Mouse (Mus musculus) urinary bladder, postnatal 4 days (tissue): Measurements from ENCODE around the gene Irs2.

ENCODE experiments used
- DNase-seq, 2 experiments: peaks; one replicate each; pipeline ENCODE4 v3.0.0; 2021 to 2022; ENCODE audit warnings: low spot score in 2 of 2

Irs2 gene

GRCm38 (mm10) chr8:11009431-11010071 lies 1.3 kb upstream of the Irs2 start:
- DNase-seq, result peak; percentile 71

- peak; percentile 94 to 96 for DNase-seq
These were observed 673 bp upstream of the Irs2 start for GRCm38 (mm10) chr8:11008842-11009420.

- no peak for DNase-seq
These were observed 478 bp downstream of the Irs2 start for GRCm38 (mm10) chr8:11007581-11008378.

DNA sequence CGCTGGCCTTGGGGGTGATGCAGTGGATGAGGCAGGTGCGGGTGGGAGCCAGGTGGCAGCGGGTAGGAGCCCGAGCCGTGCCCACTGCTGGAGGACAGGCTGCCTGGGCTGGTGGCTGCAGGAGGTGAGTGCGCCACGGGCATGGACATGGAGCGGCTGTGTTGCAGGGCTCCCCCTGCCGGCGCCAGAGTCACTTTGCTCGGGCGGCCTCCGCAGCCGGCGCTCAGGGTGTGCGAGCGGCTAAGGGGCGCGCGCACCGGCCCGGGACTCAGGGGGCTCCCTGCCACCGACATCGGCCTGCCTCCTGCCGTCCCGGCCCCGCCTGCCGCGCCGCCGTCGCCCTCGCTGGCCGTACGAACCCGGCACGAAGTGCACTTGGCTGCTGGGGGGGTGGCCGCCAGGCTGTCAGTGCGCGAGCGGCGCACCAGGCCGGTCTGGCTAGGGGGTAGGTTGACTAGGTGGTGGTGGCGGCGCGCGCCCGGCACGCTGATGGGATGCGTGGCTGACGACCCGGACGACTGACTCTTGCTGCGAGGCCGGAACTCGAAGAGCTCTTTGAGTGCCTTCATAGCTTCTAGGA lies 1.2 kb downstream of the Irs2 start:
- peak; percentile 82 to 87 for DNase-seq

- DNase-seq, result no peak
These were observed 2.0 kb downstream of the Irs2 start for GRCm38 (mm10) chr8:11006276-11006630.

GRCm38 (mm10) chr8:11005460-11006275 lies 2.6 kb downstream of the Irs2 start:
- DNase-seq, result no peak

DNA sequence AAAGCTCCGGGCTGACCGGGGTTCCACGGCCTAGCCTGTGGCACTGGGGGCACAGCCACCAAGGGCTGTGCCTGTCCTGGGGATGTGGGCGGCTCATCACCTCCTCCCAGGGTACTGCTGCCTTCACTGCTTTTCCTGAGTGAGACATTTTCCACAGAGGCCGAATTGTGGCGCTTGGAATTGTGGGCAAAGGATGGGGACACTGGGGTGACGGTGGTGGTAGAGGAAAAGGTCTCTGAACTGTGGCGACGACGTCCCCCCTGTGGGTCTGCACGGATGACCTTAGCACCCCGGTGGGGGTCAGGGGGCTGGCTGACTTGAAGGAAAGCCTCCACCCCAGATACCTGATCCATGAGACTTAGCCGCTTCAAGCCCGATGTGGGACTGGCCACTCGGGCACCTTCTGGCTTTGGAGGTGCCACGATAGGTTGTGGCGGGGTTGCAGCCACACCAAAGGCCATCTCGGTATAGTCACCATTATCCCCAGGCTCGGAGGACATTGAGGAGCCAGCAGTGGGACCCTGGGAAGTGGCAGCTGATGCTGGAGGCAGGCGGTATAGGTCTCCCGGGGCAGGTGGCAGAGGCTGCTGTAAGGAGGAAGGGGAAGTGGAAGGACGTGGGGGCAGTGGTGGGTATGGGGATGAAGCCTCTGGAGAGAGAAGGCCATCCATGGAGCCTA lies 3.3 kb downstream of the Irs2 start:
- no peak for DNase-seq

GRCm38 (mm10) chr8:11003917-11004470 lies 4.3 kb downstream of the Irs2 start:
- DNase-seq, result no peak

DNA sequence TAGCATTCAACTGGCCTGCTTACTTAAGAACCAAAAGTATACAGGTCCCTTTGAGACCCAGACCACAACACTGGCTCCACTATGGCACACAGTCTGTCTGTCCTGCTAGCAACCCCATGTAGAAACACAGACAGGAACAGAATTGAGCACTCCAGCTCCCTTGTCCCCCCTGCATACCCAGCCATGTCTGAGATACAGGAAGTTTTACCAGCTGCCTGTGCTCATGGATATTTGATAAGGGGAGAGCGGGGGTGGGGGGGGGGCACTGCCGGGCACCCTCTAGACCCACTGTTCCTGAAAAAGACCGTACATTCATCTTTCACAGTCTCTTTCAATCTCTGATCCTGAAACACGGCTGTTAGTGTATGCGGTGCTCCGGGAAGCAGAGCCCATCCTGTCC lies 5.0 kb downstream of the Irs2 start:
- no peak for DNase-seq

GRCm38 (mm10) chr8:11002816-11003215 lies 5.4 kb downstream of the Irs2 start:
- DNase-seq, result no peak

DNA sequence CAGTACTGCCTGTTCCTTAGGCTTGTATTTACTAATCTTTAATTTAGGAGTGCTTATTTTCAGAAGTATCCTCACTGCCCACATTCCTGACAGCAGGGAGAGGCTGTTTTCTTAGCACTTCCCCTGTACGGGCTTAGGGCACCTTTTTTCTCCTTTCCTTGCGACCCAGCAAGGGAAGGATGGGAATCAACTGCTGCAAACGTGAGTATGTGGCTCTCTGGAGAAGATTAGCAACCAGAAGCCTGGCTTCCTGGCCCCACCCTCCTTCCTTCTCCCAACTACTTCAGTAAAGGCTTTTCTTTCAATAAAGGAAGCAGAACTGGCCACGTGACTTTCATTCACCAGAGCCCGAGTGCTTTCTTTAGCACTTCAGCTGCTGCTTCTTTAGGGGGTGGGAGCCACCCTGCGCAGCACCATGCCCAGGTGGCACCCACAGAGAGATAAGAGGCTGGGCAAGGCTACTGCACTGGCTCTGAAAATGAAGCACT lies 7.2 kb downstream of the Irs2 start:
- no peak for DNase-seq

DNA sequence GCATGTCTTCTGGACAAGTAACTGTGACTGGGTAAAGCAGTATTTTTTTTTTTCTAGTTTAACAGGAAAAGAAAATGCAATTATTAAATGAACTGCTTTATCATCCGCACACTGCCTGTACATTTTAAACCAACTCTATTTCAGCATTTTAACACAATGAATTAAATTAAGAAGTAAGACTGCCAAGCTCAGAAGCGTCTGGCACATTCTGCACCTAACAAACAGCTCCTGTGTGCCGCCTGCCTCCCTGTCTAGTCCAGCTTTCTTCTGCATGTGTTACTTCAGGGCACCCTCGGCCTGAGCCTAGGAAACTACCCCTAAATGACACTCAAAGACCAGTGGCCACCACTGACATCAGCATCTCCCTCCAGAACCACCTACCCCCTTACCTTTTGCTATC lies 8.7 kb downstream of the Irs2 start:
- DNase-seq, result no peak

DNA sequence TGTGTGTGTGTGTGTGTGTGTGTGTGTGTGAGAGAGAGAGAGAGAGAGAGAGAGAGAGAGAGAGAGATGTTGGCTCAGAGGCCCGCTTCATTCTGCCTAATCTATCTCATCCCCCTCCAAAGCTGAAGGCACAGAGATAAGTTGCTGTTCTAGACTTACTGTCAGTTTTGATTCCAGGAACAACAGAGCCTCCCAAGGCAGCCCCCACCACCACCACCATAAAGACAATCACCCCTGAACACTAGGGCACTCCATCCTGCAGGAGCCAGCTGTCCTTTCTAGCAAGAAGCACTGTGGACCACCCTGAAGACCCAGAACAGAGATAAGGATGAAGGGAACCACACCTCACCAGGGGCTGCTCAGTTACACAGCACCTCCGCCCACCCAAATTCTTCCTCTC lies 12.0 kb downstream of the Irs2 start:
- DNase-seq, result no peak

- no peak for DNase-seq
These were observed 12.5 kb downstream of the Irs2 start for GRCm38 (mm10) chr8:10995756-10996155.

- DNase-seq, result no peak
These were observed 13.8 kb downstream of the Irs2 start for GRCm38 (mm10) chr8:10994390-10994954.

- no peak for DNase-seq
These were observed 14.6 kb downstream of the Irs2 start for GRCm38 (mm10) chr8:10993582-10994216.

- DNase-seq, result no peak
These were observed 16.2 kb downstream of the Irs2 start for GRCm38 (mm10) chr8:10992081-10992480.

DNA sequence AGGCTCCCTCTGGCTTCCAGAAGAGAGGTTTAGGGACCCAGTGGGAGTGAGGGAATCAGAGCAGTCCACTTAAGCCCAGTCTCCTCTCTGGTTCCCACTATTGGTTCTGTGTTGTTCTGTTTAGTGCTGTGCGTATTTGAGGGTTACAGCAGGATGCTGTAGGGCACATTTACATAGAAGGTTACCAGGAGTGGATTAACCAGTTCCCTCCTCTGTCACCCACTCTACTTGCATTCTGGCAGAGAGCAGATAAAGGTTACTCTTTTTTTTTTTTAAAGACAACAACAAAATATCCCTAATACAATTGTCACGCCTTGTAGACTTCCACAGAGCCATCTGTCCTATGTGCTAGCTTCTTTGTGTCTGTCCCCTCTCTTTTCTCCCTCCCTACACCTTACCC lies 16.9 kb downstream of the Irs2 start:
- no peak for DNase-seq

GRCm38 (mm10) chr8:10990421-10991110 lies 17.7 kb downstream of the Irs2 start:
- no peak for DNase-seq
